Mouse (Mus musculus): ENCODE measurements around the gene Pom121l2. TPM values are rescaled to one million over a fixed set of nuclear protein-coding genes. Genes with fewer than 3 reads are reported as not detected.
A peak's percentile ranks its signal among the peaks of the same experiment; 100 is the strongest.

Gene Pom121l2
- polyA plus RNA-seq, 1 experiment = not detected

DNA sequence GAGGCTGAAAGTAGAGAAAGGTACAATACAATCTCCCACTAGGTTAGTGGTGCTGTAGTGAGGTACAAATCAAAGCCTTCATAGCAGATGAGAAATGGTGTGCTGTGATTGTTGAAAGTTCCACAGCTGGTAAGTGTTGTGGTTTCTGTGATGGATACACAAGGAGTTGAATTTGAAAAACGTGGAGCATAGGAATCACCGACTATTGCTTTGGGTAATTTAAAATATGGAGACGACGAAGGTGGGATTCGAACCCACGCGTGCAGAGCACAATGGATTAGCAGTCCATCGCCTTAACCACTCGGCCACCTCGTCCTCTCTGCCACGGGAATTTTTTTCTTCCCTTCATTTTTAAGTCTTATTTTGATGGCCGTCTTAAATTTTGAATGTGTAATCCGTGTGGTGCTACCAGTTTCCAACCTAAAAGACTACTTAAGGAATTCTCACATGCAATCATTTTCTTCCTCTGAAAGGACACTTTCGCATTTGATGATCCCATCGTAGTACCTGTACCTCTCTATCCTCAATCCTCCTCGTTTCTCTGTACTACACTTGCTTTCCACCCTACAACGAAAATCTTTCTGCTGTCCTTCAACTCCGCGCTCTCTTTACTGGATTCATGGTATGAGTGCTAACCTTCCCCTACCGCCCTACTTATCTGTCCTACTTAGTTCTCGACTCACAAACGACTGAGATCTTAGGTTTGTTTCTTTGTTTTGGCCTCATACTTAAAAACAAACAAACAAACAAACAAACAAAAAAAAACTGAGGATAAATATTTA is 13.2 kb downstream of the Pom121l2 start:
- TF ChIP-seq CTCF (IDR thresholded peaks at IDR 0.05; ENCODE audit: low read depth, low read length) = no peak
- no peak for TF ChIP-seq POLR2A (IDR thresholded peaks at IDR 0.05; ENCODE audit: borderline replicate concordance, low read depth, low read length)
- H3K4me3 ChIP-seq (ENCODE audit: insufficient read depth, low read length) = peak overlapping the region; percentile 45
- H3K27ac ChIP-seq (ENCODE audit: insufficient read depth, low read depth, low read length) = no peak overlapping the region
- no peaks in the 10 kb centered on the region for H3K4me1 ChIP-seq (ENCODE audit: control insufficient read depth, insufficient read depth, low read length)

DNA sequence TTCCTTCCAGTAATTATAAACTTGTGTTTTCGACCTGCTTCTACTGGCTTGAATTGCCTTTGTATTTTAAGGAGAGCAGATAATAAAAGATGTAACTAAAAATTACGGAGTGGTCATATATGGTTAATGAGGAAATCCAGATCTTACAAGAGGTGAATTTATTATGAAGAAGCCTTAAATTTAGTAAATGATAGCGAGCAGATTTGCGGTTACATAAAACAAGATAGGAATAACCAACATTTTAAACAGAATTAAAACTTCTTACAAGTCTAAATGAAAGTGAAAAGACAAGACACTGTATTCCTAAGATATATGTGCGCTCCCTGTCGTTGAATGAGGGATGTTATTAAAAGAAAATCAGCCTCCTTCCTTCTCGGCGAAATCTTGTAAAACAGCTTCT is 13.9 kb downstream of the Pom121l2 start:
- H3K4me3 ChIP-seq (ENCODE audit: insufficient read depth, low read length) = peak overlapping the region; percentile 60
- no peaks in the 10 kb centered on the region for H3K4me1 ChIP-seq (ENCODE audit: control insufficient read depth, insufficient read depth, low read length)
- TF ChIP-seq POLR2A (IDR thresholded peaks at IDR 0.05; ENCODE audit: borderline replicate concordance, low read depth, low read length) = no peak
- H3K27ac ChIP-seq (ENCODE audit: insufficient read depth, low read depth, low read length) = no peak overlapping the region

- Histone ChIP-seq H3K4me3 (ENCODE audit: insufficient read depth, low read length) (peak overlapping the region; percentile 60), H3K4me1 (ENCODE audit: control insufficient read depth, insufficient read depth, low read length) (no peaks in the 10 kb centered on the region), H3K27ac (ENCODE audit: insufficient read depth, low read depth, low read length) (no peak overlapping the region)
- TF ChIP-seq CTCF (IDR thresholded peaks at IDR 0.05; ENCODE audit: low read depth, low read length) (no peak), POLR2A (IDR thresholded peaks at IDR 0.05; ENCODE audit: borderline replicate concordance, low read depth, low read length) (no peak)
Observed at GRCm38 (mm10) chr13:21995331-21995914, 14.4 kb downstream of the Pom121l2 start.

DNA sequence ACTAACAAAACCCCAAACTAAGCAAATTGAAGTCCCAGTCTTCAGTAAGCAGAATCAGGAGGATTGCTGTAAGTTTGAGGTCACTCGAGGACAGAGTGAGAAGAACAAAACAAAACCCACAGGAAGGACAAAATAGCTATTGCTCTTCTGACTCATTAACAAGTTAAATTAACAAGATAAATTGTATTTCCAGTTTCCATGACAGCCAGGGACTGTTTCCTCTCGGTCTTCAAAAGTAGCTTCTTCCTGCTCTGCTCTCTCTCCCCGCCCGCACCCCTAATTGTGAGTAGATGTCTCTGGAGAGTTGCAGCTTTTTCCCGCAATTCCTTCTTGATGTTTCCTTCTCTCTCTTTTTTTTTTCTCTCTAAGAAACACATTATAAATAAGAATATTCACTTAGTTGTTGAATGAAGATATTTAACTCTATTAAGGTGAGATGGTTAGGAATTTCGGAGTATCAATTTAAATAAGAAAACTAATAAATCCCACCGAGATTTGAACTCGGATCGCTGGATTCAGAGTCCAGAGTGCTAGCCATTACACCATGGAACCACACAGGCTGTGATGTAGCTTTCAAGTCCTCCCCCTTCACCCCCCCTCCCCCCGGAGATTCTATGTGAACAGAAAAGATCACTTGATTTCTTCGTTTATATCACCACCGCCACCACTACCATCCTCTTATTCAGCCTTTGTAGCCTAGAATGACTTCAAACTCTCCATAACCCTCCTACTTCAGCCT is 15.3 kb downstream of the Pom121l2 start:
- peak overlapping the region; percentile 60 for H3K4me3 ChIP-seq (ENCODE audit: insufficient read depth, low read length)
- H3K27ac ChIP-seq (ENCODE audit: insufficient read depth, low read depth, low read length) = no peak overlapping the region
- H3K4me1 ChIP-seq (ENCODE audit: control insufficient read depth, insufficient read depth, low read length) = peaks cover 6% of the 10 kb centered on the region
- TF ChIP-seq POLR2A (IDR thresholded peaks at IDR 0.05; ENCODE audit: borderline replicate concordance, low read depth, low read length) (no peak), CTCF (IDR thresholded peaks at IDR 0.05; ENCODE audit: low read depth, low read length) (no peak)

GRCm38 (mm10) chr13:21996840-21997185 is 15.8 kb downstream of the Pom121l2 start:
- Histone ChIP-seq H3K4me1 (ENCODE audit: control insufficient read depth, insufficient read depth, low read length) (peaks cover 9% of the 10 kb centered on the region), H3K27ac (ENCODE audit: insufficient read depth, low read depth, low read length) (no peak overlapping the region), H3K4me3 (ENCODE audit: insufficient read depth, low read length) (peak overlapping the region; percentile 50)
- TF ChIP-seq CTCF (IDR thresholded peaks at IDR 0.05; ENCODE audit: low read depth, low read length) (no peak), POLR2A (IDR thresholded peaks at IDR 0.05; ENCODE audit: borderline replicate concordance, low read depth, low read length) (no peak)

DNA sequence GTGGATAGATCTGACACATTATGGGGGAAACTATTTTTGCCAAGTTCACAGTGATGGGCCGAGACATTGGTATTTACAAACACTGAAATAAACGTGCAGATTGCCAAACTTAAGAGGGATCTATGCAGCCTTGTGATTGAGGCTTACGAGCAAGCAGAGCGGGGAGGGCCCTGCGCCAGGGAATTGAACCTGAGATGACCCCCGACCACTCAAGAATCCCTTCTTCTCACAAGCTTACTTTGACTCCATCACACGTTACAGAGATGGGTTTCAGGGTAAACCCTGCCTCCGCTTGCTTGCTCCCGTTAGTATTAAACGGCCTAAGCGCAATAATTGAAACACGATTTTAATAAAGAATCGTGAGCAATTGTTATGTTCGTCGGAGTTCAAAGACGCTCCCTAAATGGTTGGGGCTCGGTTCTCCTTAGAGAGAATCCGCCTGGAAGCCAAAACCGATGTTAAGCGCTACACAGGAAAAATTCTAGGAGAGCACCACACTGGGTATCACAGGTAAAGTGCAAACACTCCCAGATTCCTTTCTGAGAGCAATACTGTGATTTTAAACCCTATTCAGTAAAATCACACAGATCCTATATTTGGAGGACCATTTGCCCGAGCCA is 16.3 kb downstream of the Pom121l2 start:
- TF ChIP-seq CTCF (IDR thresholded peaks at IDR 0.05; ENCODE audit: low read depth, low read length) = no peak
- TF ChIP-seq POLR2A (IDR thresholded peaks at IDR 0.05; ENCODE audit: borderline replicate concordance, low read depth, low read length) = no peak
- peaks cover 13% of the 10 kb centered on the region for H3K4me1 ChIP-seq (ENCODE audit: control insufficient read depth, insufficient read depth, low read length)
- H3K27ac ChIP-seq (ENCODE audit: insufficient read depth, low read depth, low read length) = no peak overlapping the region
- peak overlapping the region; percentile 50 for H3K4me3 ChIP-seq (ENCODE audit: insufficient read depth, low read length)

DNA sequence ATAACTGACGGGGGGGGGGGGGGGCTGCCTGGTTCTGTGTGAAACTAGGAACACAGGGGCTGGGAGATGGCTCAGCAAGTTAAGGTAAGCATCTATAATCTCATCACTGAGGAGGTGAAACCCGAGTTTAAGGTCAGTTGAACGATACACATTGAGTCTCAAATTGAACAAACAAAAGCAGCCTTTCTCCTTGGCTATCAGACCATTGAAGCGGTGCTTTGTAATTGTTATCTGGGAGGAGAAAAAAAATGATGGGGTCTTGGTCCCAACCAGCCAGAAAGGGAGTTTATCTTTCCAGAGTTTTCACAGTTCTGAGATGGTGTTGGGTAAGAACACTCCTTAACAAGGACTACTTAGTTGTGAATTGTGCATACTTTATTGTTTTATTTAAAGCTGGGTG is 16.8 kb downstream of the Pom121l2 start:
- no peak overlapping the region for H3K4me3 ChIP-seq (ENCODE audit: insufficient read depth, low read length)
- H3K4me1 ChIP-seq (ENCODE audit: control insufficient read depth, insufficient read depth, low read length) = peaks cover 17% of the 10 kb centered on the region
- no peak overlapping the region for H3K27ac ChIP-seq (ENCODE audit: insufficient read depth, low read depth, low read length)
- TF ChIP-seq POLR2A (IDR thresholded peaks at IDR 0.05; ENCODE audit: borderline replicate concordance, low read depth, low read length) = no peak
- no peak for TF ChIP-seq CTCF (IDR thresholded peaks at IDR 0.05; ENCODE audit: low read depth, low read length)

DNA sequence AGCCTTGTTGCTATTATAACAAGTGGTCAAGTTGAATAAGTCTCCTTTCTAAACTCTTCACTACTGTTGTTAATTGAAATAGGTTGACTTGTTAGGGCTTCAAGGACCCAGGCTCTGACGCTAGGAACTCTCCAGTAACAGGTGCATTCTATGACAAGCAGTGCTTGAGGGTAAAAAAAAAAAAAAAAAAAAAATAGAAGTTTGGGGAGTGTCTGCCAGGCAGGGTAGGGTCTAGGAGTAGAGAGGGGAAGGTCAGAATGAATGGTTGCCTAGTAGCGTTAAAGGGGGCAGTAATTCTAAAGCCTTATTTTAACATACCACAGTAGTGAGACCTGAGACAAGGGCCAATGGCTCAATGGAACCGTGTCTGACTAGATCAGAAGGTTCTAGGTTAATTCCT is 17.4 kb downstream of the Pom121l2 start:
- peaks cover 23% of the 10 kb centered on the region for H3K4me1 ChIP-seq (ENCODE audit: control insufficient read depth, insufficient read depth, low read length)
- TF ChIP-seq POLR2A (IDR thresholded peaks at IDR 0.05; ENCODE audit: borderline replicate concordance, low read depth, low read length) (no peak), CTCF (IDR thresholded peaks at IDR 0.05; ENCODE audit: low read depth, low read length) (no peak)
- no peak overlapping the region for H3K4me3 ChIP-seq (ENCODE audit: insufficient read depth, low read length)
- H3K27ac ChIP-seq (ENCODE audit: insufficient read depth, low read depth, low read length) = no peak overlapping the region

DNA sequence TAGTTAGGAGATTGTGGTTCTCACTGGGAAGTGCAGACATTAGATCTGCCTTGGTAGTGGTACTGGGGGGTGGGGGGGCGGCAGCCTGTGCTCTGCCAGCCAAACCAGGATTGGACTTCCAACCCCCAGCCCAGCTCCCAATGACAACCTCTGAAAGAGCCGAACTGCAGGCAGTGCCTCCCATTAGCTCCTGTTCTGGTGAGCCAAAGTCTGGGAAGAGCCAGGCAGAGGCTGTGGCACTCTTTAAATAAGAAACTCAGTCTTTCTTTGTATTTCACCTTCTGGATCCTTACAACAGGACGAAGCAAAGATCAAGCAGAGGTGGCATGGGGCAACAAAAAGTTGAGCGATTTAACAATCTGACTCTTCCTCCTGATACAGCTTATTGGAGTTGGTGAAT is 18.2 kb downstream of the Pom121l2 start:
- no peak for TF ChIP-seq CTCF (IDR thresholded peaks at IDR 0.05; ENCODE audit: low read depth, low read length)
- TF ChIP-seq POLR2A (IDR thresholded peaks at IDR 0.05; ENCODE audit: borderline replicate concordance, low read depth, low read length) = no peak
- Histone ChIP-seq H3K4me1 (ENCODE audit: control insufficient read depth, insufficient read depth, low read length) (peaks cover 29% of the 10 kb centered on the region), H3K27ac (ENCODE audit: insufficient read depth, low read depth, low read length) (no peak overlapping the region), H3K4me3 (ENCODE audit: insufficient read depth, low read length) (no peak overlapping the region)
